Mouse (Mus musculus) spleen, embryonic (tissue): ENCODE measurements around the gene Chmp1a.

Source experiments
- CTCF ChIA-PET: fragments of 350-600 bp; sonication (Branson Sonifier 250); formaldehyde crosslinking; loops from one replicate; lab custom pipeline; 2022; lab: Charles Lee

Chmp1a gene

GRCm38 (mm10) chr8:123157888-123158465, 54.6 kb downstream of the Chmp1a start, which contains the start of gene Sult5a1:
TSS of gene Sult5a1 (minus strand) at chr8:123158315.
- CTCF ChIA-PET: no interaction called here

GRCm38 (mm10) chr8:123156070-123156773, 56.3 kb downstream of the Chmp1a start:
- CTCF ChIA-PET: interaction anchor here (0.6 to 0.7 kb wide), 2 partner anchors 35 to 55 kb away, joined by 4 to 5 read pairs; no protein-coding TSS in a partner anchor

GRCm38 (mm10) chr8:123155177-123155576, 57.4 kb downstream of the Chmp1a start:
- CTCF ChIA-PET: no interaction called here
